Mouse (Mus musculus) midbrain, embryonic 16.5 days (tissue): ENCODE measurements around the gene A4galt. TPM values are rescaled to one million over a fixed set of nuclear protein-coding genes. Genes with fewer than 3 reads are reported as not detected.

Source experiments
- ATAC-seq: fragments of 200-750 bp; cut with Nextera tagmentation; 2 replicates; pipeline ENCODE4 v1.8.0; 2017; ENCODE audit warnings: moderate TSS enrichment
- H3K27ac ChIP-seq: fragments of 300-500 bp; sonication (generic); 2 replicates; pipeline ENCODE4 v1.5.1; 2014; ENCODE audit warnings: mild to moderate bottlenecking, low read length, mixed read lengths
- H3K27me3 ChIP-seq: fragments of 300-500 bp; sonication (generic); 2 replicates; pipeline ENCODE4 v1.6.1; 2014; ENCODE audit warnings: low read depth, low read length, mixed read lengths; ENCODE audit not compliant: control insufficient read depth, insufficient read depth
- H3K36me3 ChIP-seq: fragments of 300-500 bp; sonication (generic); 2 replicates; pipeline ENCODE4 v1.6.1; 2014; ENCODE audit warnings: mild to moderate bottlenecking, low read length, moderate library complexity, mixed read lengths; ENCODE audit not compliant: control insufficient read depth, insufficient read depth
- H3K4me1 ChIP-seq: fragments of 300-500 bp; sonication (generic); 2 replicates; pipeline ENCODE4 v1.6.1; 2014; ENCODE audit warnings: mild to moderate bottlenecking, low read length, mixed read lengths; ENCODE audit not compliant: control insufficient read depth, insufficient read depth
- H3K4me2 ChIP-seq: fragments of 300-500 bp; sonication (generic); 2 replicates; pipeline ENCODE4 v1.6.1; 2014; ENCODE audit warnings: mild to moderate bottlenecking, low read length, mixed read lengths
- H3K4me3 ChIP-seq: fragments of 300-500 bp; sonication (generic); 2 replicates; pipeline ENCODE4 v1.5.1; 2014; ENCODE audit warnings: low read depth, mild to moderate bottlenecking, low read length, moderate library complexity, mixed read lengths
- H3K9ac ChIP-seq: fragments of 300-500 bp; sonication (generic); 2 replicates; pipeline ENCODE4 v1.6.1; 2014; ENCODE audit warnings: low read depth, low read length, mixed read lengths
- H3K9me3 ChIP-seq: fragments of 300-500 bp; sonication (generic); replicated peaks from 2 replicates; pipeline ENCODE4 v1.6.1; 2014; ENCODE audit warnings: mild to moderate bottlenecking, low read length, mixed read lengths; ENCODE audit not compliant: control insufficient read depth, poor library complexity, severe bottlenecking
- WGBS: fragments of 180-500 bp; shearing (Covaris S2); extraction: QIAGEN DNeasy Blood & Tissue Kit; methylation state at CpG from one replicate; pipeline ENCODE4 v1.1.7; 2014; 5-methylcytosine and 5-hydroxymethylcytosine counted together
- polyA plus RNA-seq: library from polyadenylated mRNA; unstranded; fragments of >200 nt; fragmentation: Nextera tagmentation; extraction: Ambion mirVana; gene quantifications from 2 replicates; pipeline ENCODE4 v1.2.1, GENCODE M21; 2015

A4galt gene
- polyA plus RNA-seq, 1 experiment from 2014 or later, result 2.4 TPM

DNA sequence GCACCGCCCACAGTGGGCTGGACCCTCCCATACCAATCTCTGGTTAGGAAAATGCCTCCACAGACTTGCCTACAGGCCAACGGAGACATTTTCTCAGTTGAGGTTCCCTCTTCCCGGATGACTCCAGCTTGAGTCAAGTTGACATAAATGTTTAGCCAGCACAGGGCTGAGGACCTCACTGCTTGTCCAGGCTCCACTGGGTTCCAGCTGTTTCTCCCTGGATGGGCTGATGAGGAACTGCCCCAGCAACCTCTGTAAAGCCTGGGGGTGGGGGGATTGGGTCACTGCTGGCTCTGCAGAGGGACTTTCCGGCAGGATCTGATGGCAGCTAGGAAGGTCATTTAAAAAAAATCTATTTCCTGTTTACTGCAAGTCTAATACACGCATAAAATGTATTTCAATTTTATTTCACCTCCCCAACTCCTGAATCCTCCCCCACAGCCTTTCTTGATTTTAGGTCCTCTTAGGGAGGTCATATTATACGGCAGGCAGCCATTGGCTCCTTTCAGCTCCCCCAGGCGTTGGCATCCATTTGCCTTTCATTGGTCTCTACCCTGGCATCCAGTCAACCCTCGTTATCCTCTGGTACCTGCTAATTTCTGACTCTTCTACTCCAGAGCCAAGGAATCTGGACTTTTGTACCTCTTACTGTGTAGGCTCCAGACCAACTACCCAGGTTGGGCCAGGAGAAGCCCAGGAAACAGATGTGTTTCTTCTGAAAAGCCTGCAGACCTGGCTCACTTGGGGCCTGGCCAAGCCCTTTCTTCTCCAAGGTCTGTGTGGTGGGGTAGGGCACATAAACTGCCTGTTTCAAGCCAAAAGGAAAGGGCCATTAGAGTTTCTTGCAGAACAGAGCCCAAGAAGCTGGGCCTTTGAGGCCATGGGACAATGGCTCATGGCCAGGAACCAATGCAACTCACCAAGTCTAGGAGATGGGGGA is 42.4 kb upstream of the A4galt start:
- peaks cover 2% of the 10 kb centered on the region; the same call in 1 of the 2 replicates for H3K4me1 ChIP-seq
- H3K9ac ChIP-seq, result no peak overlapping the region
- ATAC-seq, result no peak
- no peaks in the 10 kb centered on the region for H3K27me3 ChIP-seq
- H3K36me3 ChIP-seq, result no peaks in the 10 kb centered on the region
- H3K9me3 ChIP-seq, result no peaks in the 10 kb centered on the region
- WGBS, result 88% methylated on average over 8 of the region's 8 CpGs
- no peak overlapping the region for H3K27ac ChIP-seq
- no peak overlapping the region for H3K4me3 ChIP-seq
- H3K4me2 ChIP-seq, result no peak overlapping the region

DNA sequence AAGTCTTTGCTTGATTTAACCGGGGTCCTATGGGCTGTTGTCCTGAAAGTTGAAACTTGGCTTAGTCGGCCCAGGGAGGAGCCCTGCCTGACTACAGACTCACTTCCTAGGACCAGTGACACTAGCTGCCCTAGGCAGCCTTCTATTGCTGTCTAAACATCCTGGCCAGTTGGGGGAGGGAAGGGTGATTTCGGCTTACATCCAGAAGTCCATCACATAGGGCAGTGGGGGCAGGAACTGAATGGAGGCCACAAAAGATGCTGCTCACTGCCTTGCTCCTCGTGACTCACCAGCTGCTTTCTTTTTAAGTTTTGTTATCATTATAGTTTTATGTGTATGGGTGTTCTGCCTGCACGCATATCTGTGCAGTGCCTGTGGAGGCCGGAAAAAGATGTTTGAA is 41.6 kb upstream of the A4galt start:
- no peak for ATAC-seq
- no peak overlapping the region for H3K4me2 ChIP-seq
- H3K27ac ChIP-seq, result no peak overlapping the region
- no peak overlapping the region for H3K9ac ChIP-seq
- H3K4me1 ChIP-seq, result peaks cover 2% of the 10 kb centered on the region; the same call in 1 of the 2 replicates
- no peak overlapping the region for H3K4me3 ChIP-seq
- H3K27me3 ChIP-seq, result no peaks in the 10 kb centered on the region
- H3K9me3 ChIP-seq, result no peaks in the 10 kb centered on the region
- no peaks in the 10 kb centered on the region for H3K36me3 ChIP-seq
- 88% methylated on average over 6 of the region's 6 CpGs for WGBS

DNA sequence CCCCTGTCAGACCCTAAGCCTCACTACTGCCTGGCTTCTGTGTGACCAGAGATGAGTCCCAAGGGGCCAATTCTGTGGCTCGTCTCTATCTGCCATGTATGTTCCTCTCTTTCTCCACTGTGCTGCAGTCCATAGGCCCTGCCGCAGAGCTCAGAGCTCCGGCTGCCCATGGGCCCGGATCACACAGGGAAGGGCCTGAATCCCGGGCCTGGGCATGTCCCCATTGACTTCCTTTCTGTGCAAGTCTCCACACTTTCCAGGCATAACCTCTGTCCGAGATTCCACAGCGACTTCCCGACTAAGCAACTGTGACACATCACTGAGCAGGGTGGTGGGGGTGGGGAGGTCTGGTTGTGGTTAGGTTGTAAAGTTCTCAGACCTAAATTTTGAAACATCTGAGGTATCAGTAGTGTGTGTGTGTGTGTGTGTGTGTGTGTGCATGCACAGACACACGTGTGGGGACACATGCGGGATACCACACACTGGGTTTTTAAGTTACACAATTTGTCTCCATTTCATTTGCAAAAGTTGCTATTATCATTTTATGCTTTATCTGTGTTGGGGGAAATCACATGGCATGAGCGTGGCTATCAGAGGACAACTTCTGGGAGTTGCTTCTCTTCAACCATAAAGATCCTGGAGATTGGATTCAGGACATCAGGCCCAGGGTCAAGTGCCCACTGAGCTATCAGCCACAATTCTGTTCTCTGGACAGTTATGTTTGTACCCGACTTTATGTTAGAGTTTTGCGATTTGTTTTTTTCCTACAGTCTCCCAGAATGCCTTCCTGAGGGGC is 40.9 kb upstream of the A4galt start:
- Histone ChIP-seq H3K27me3 (no peaks in the 10 kb centered on the region), H3K4me1 (peaks cover 2% of the 10 kb centered on the region; the same call in 1 of the 2 replicates), H3K36me3 (no peaks in the 10 kb centered on the region), H3K9ac (no peak overlapping the region), H3K4me3 (no peak overlapping the region), H3K27ac (no peak overlapping the region), H3K4me2 (no peak overlapping the region), H3K9me3 (no peaks in the 10 kb centered on the region)
- 86% methylated on average over 13 of the region's 13 CpGs for WGBS
- ATAC-seq, result no peak

DNA sequence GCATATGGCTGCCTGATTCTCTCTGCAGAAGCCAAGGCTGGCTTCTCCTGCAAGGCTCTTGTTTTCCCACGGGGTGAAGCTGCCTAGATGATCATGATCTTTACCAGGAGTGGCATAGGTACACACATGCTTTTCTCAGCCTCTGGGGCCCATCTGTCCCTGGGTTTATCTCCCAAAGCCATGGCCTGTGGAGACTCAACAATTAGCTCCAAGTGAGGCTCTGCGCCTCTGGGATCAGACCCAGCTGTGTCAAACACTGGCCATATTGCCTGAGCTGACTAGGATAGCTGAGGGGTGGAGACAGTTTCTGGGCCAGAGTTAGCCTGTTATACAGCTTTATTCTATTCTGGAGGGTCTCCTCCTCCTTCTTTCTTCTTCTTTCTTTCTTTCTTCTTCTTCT is 39.3 kb upstream of the A4galt start:
- Histone ChIP-seq H3K4me3 (no peak overlapping the region), H3K9ac (no peak overlapping the region), H3K9me3 (0 out of 2 replicates have a peak, but pooled peaks cover 4% of the 10 kb centered on the region), H3K36me3 (no peaks in the 10 kb centered on the region), H3K27me3 (no peaks in the 10 kb centered on the region), H3K4me2 (no peak overlapping the region), H3K27ac (no peak overlapping the region), H3K4me1 (no peaks in the 10 kb centered on the region)
- 73% methylated on average over 2 of the region's 2 CpGs for WGBS
- no peak for ATAC-seq

DNA sequence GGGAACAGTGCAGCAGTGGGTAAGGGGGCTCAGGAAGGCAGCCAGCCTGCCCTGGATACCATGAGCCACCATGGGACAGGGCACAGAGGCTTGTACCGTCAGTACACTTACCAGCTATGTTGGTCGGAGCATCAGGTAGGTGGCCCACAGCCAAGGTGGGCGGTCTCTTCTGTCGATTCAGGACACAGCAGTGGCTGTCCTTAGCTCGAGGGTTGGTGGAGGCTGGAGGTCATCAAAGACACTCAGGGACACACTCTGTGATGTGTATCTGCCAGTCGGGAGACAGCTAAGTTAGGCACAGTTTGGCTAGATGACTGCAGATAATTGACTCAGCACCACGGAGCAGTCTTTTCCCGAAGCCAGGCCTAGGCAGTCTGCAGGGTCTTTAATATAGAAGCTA is 33.3 kb upstream of the A4galt start:
- ATAC-seq, result no peak

DNA sequence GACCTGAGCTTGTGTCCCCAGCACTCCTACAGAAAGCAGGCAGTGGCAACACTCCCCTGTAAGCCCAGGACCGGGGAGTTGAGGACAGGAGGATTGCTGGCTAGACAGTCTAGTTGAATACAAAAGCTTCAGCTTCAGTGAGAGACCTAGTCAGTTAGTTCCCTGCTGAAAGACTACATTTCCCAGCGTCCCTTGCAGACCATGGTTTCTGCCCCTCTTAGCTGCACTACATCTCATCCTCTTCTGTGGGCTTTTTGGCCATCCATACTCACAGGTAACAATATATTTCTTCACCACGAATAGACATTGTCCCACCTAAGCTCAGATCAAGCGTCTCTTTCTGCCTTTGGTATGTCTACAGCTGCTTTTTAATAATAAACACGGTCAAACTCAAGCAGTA is 30.8 kb upstream of the A4galt start:
- Histone ChIP-seq H3K9ac (no peak overlapping the region), H3K4me3 (no peak overlapping the region), H3K4me2 (no peak overlapping the region), H3K27me3 (no peaks in the 10 kb centered on the region), H3K36me3 (no peaks in the 10 kb centered on the region), H3K9me3 (0 out of 2 replicates have a peak, but pooled peaks cover 4% of the 10 kb centered on the region), H3K27ac (no peak overlapping the region), H3K4me1 (no peaks in the 10 kb centered on the region)
- no peak for ATAC-seq
- 75% methylated on average over 5 of the region's 5 CpGs for WGBS

More for the DNA sequence above, 33.3 kb upstream of the A4galt start:
- H3K9me3 ChIP-seq, result 0 out of 2 replicates have a peak, but pooled peaks cover 4% of the 10 kb centered on the region
- H3K9ac ChIP-seq, result no peak overlapping the region
- no peak overlapping the region for H3K4me2 ChIP-seq
- H3K4me3 ChIP-seq, result no peak overlapping the region
- 83% methylated on average over 8 of the region's 8 CpGs for WGBS
- H3K27me3 ChIP-seq, result no peaks in the 10 kb centered on the region
- no peaks in the 10 kb centered on the region for H3K36me3 ChIP-seq
- H3K4me1 ChIP-seq, result no peaks in the 10 kb centered on the region
- H3K27ac ChIP-seq, result no peak overlapping the region

DNA sequence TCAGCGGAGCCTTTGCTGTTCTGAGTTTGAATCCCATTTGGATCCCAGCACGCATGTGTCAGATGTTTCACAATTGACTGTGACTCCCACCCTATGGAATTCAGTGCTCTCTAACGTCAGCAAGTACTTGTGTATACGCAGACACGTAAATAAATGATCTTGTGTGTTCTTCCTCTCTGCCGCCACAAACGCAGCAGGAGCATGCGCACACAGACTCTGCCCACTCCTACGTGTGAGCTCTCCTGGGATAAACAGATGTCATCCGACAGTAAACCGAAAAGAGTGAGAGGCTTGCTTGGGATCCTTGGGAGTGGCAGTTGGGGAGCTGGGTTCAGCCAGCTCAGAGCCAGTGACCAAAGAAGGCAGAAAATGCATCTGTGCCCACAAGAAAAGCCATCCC is 29.7 kb upstream of the A4galt start:
- no peak overlapping the region for H3K27ac ChIP-seq
- no peaks in the 10 kb centered on the region for H3K36me3 ChIP-seq
- H3K4me2 ChIP-seq, result no peak overlapping the region
- H3K4me1 ChIP-seq, result no peaks in the 10 kb centered on the region
- H3K27me3 ChIP-seq, result no peaks in the 10 kb centered on the region
- no peak overlapping the region for H3K4me3 ChIP-seq
- ATAC-seq, result no peak
- no peak overlapping the region for H3K9ac ChIP-seq
- WGBS, result 80% methylated on average over 11 of the region's 11 CpGs
- H3K9me3 ChIP-seq, result no peaks in the 10 kb centered on the region

DNA sequence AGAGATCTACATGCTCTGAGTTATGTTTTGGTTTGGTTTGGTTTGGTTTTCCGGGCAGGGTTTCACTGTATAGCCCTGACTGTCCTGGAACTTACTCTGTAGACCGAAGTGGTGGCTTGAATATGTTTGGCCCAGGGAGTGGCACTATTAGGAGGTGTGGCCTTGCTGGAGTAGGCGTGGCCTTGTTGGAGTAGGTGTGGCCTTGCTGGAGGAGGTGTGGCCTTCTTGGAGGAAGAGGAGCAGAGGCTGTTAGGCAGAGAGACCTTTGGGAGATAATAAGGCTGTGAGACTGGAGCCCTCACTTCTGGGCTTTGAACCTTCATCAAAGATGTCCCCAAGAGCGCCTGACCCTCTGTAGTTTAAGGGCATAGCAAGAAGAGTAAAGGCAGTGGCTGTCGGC is 27.0 kb upstream of the A4galt start:
- no peak for ATAC-seq
- no peak overlapping the region for H3K4me2 ChIP-seq

DNA sequence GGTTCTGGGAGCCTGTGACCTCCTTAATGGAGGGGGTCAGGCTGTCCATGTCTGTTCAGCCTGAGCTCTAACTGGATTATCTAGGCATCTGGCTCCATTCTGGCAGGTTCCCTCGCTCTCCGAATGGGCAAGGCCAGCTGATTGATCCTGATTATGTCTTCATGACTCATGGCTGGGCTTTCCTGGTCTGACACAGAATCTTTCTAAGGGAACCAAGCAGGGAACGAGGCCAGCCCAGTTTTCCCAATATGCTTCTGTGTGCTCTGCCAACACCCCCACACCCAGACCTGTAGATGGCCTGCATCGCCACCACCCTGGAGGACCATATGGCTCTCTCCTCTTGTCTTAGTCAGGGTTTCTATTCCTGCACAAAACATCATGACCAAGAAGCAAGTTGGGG is 25.9 kb upstream of the A4galt start:
- no peaks in the 10 kb centered on the region for H3K27me3 ChIP-seq
- 75% methylated on average over 4 of the region's 4 CpGs for WGBS
- H3K9ac ChIP-seq, result no peak overlapping the region
- H3K9me3 ChIP-seq, result no peaks in the 10 kb centered on the region
- ATAC-seq, result no peak
- no peaks in the 10 kb centered on the region for H3K36me3 ChIP-seq
- H3K4me1 ChIP-seq, result no peaks in the 10 kb centered on the region
- no peak overlapping the region for H3K4me3 ChIP-seq
- H3K4me2 ChIP-seq, result no peak overlapping the region
- H3K27ac ChIP-seq, result no peak overlapping the region

More for the DNA sequence above, 27.0 kb upstream of the A4galt start:
- H3K4me1 ChIP-seq, result no peaks in the 10 kb centered on the region
- H3K27ac ChIP-seq, result no peak overlapping the region
- H3K9me3 ChIP-seq, result no peaks in the 10 kb centered on the region
- H3K36me3 ChIP-seq, result no peaks in the 10 kb centered on the region
- H3K9ac ChIP-seq, result no peak overlapping the region
- no peaks in the 10 kb centered on the region for H3K27me3 ChIP-seq
- WGBS, result 84% methylated on average over 5 of the region's 5 CpGs
- H3K4me3 ChIP-seq, result no peak overlapping the region
